Mouse (Mus musculus): ENCODE results near the gene Sgip1.

Gene Sgip1

GRCm38 (mm10) chr4:102840956-102841729 is 100.0 kb downstream of the Sgip1 start:
- no peak for DNase-seq

- DNase-seq = no peak
These were observed 109.4 kb downstream of the Sgip1 start for GRCm38 (mm10) chr4:102850498-102850897.

GRCm38 (mm10) chr4:102851161-102851560 is 110.1 kb downstream of the Sgip1 start:
- no peak for DNase-seq

- DNase-seq = no peak
These were observed 111.2 kb downstream of the Sgip1 start for GRCm38 (mm10) chr4:102852290-102852689.

- DNase-seq = no peak
These were observed 111.7 kb downstream of the Sgip1 start for GRCm38 (mm10) chr4:102852808-102853207.

GRCm38 (mm10) chr4:102853330-102854022 is 112.4 kb downstream of the Sgip1 start:
- no peak for DNase-seq

GRCm38 (mm10) chr4:102854928-102855892 is 114.1 kb downstream of the Sgip1 start:
- DNase-seq = no peak

GRCm38 (mm10) chr4:102856086-102856485 is 115.0 kb downstream of the Sgip1 start:
- no peak for DNase-seq

GRCm38 (mm10) chr4:102859259-102860194 is 118.4 kb downstream of the Sgip1 start:
- no peak for DNase-seq

GRCm38 (mm10) chr4:102862751-102863710 is 121.9 kb downstream of the Sgip1 start:
- DNase-seq = no peak

GRCm38 (mm10) chr4:102866531-102866930 is 125.4 kb downstream of the Sgip1 start:
- no peak for DNase-seq

GRCm38 (mm10) chr4:102871274-102871673 is 130.2 kb downstream of the Sgip1 start:
- DNase-seq = no peak

GRCm38 (mm10) chr4:102883142-102883541 is 142.0 kb downstream of the Sgip1 start:
- DNase-seq = no peak

- DNase-seq = no peak
These were observed 143.1 kb downstream of the Sgip1 start for GRCm38 (mm10) chr4:102884228-102884627.

GRCm38 (mm10) chr4:102886459-102886858 is 145.4 kb downstream of the Sgip1 start:
- DNase-seq = no peak

GRCm38 (mm10) chr4:102886902-102887301 is 145.8 kb downstream of the Sgip1 start:
- DNase-seq = no peak

GRCm38 (mm10) chr4:102887770-102888689 is 146.9 kb downstream of the Sgip1 start:
- DNase-seq = no peak

GRCm38 (mm10) chr4:102895866-102896265 is 154.8 kb downstream of the Sgip1 start:
- DNase-seq = no peak

- no peak for DNase-seq
These were observed 157.9 kb downstream of the Sgip1 start for GRCm38 (mm10) chr4:102898987-102899386.

- DNase-seq = peak; percentile 7
These were observed 158.6 kb downstream of the Sgip1 start for GRCm38 (mm10) chr4:102899683-102900082.

Measured in lung, postnatal 14 days (tissue).